Mouse (Mus musculus): ENCODE measurements at regions not wholly inside any gene's neighbourhood (a gene's known extent, or its start where the extent isn't known, plus 50 kb on each side); places are given as distances from the start of the nearest gene placed in this dataset.
A peak's percentile ranks its signal among the peaks of the same experiment; 100 is the strongest.

DNA sequence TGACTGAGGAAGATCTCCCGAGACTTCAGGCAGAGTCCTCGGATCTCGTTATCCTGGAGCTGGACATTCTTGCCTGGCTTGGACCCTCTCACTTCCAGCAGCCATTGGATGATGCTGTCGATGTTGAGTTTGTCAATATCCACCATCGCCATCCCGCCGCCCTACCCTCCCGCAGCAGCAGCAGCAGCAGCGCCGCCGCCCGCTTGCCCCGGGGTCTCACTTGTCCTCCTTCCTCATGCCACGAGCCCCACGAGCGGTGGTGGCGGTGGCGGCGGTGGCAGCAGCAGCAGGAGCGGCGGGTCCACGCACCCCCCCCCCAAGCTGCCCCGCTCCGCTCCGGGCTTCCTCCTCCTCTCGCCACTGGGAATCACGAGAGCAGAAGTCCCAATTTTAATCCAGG, 115.1 kb upstream of the Taf1b start:
- no peak for DNase-seq (ENCODE audit: low read depth, low spot score)

DNA sequence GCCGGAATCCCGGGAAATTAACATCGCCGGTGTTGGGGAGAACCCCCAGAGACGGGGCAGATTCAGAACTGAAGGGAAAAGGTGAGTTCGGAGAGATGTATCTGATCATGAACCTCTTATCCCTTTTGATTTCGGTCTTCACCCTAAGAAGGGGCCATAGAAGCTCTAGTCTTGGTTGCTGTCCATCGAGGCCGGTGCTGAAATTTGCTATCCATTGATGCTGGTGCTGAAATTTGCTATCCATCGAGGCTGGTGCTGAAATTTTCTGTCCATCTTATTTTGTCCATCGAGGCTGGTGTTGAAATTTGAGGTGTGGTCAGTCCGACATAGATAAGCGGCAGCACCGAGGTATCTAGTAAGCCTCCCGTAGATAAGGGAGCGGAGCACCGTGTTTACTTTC, 73.2 kb upstream of the Taf1b start:
- DNase-seq (ENCODE audit: low read depth, low spot score), result peak; percentile 14
